Mouse (Mus musculus) liver, adult 2 months (tissue): ENCODE measurements around the gene Itgb1. TPM values are rescaled to one million over a fixed set of nuclear protein-coding genes. Genes with fewer than 3 reads are reported as not detected.
A peak's percentile ranks its signal among the peaks of the same experiment; 100 is the strongest.

Experiments
- DNase-seq: peaks from one replicate; pipeline ENCODE4 v3.0.0-alpha.2; 2011; ENCODE audit warnings: low read depth, low spot score; ENCODE audit errors: extremely low read depth
- H3K27ac ChIP-seq: fragments of 200-500 bp; replicated peaks from 2 replicates; pipeline ENCODE4 v1.5.1; 2012; ENCODE audit warnings: low read depth, mild to moderate bottlenecking, control low read depth, inconsistent platforms, low read length; ENCODE audit not compliant: insufficient read depth
- H3K27me3 ChIP-seq: fragments of 200-500 bp; 2 replicates; pipeline ENCODE4 v1.6.1; 2012; ENCODE audit warnings: mild to moderate bottlenecking, moderate library complexity, low read length, inconsistent platforms; ENCODE audit not compliant: control insufficient read depth, insufficient read depth
- H3K36me3 ChIP-seq: fragments of 200-500 bp; 2 replicates; pipeline ENCODE4 v1.6.1; 2012; ENCODE audit warnings: low read length, inconsistent platforms; ENCODE audit not compliant: control insufficient read depth, insufficient read depth
- H3K4me1 ChIP-seq: fragments of 200-500 bp; 2 replicates; pipeline ENCODE4 v1.6.1; 2011; ENCODE audit warnings: low read length; ENCODE audit not compliant: control insufficient read depth, insufficient read depth
- H3K4me3 ChIP-seq: fragments of 200-500 bp; 2 replicates; pipeline ENCODE4 v1.5.1; 2011; ENCODE audit warnings: low read depth, mild to moderate bottlenecking, control low read depth, low read length, moderate library complexity; ENCODE audit not compliant: insufficient read depth
- H3K79me2 ChIP-seq: fragments of 200-500 bp; 2 replicates; pipeline ENCODE4 v1.6.1; 2012; ENCODE audit warnings: inconsistent platforms, mild to moderate bottlenecking, low read length, moderate library complexity; ENCODE audit not compliant: control insufficient read depth, insufficient read depth
- H3K9ac ChIP-seq: fragments of 200-500 bp; 2 replicates; pipeline ENCODE4 v1.6.1; 2012; ENCODE audit warnings: low read depth, mild to moderate bottlenecking, control low read depth, inconsistent platforms, low read length
- CTCF ChIP-seq: fragments of 200-500 bp; IDR thresholded peaks from 2 replicates; pipeline ENCODE4 v1.5.1; 2011; ENCODE audit warnings: low read depth, low read length, control low read depth
- POLR2A ChIP-seq: fragments of 200-500 bp; IDR thresholded peaks from 2 replicates; pipeline ENCODE4 v1.6.1; 2011; ENCODE audit warnings: low read length, control low read depth; ENCODE audit not compliant: insufficient read depth; ENCODE audit errors: extremely low read depth
- WGBS: fragments of 180-500 bp; shearing (Covaris S2); methylation state at CpG from one replicate; pipeline ENCODE4 v1.1.7; 2018; 5-methylcytosine and 5-hydroxymethylcytosine counted together
- polyA plus RNA-seq: library from polyadenylated mRNA; depleted of rRNA; stranded (reverse); fragments of >200 nt; gene quantifications from 2 replicates; pipeline ENCODE4 v1.2.3, GENCODE M21; 2012; rRNA removed
- total RNA-seq: library from RNA; depleted of rRNA; stranded (reverse); fragments of >200 nt; gene quantifications from 2 replicates; pipeline ENCODE4 v1.2.3, GENCODE M21; 2014; rRNA removed

Itgb1 gene
- total RNA-seq (109 and 119 TPM in 2 replicates), polyA plus RNA-seq (23.5 and 24.8 TPM in 2 replicates)

DNA sequence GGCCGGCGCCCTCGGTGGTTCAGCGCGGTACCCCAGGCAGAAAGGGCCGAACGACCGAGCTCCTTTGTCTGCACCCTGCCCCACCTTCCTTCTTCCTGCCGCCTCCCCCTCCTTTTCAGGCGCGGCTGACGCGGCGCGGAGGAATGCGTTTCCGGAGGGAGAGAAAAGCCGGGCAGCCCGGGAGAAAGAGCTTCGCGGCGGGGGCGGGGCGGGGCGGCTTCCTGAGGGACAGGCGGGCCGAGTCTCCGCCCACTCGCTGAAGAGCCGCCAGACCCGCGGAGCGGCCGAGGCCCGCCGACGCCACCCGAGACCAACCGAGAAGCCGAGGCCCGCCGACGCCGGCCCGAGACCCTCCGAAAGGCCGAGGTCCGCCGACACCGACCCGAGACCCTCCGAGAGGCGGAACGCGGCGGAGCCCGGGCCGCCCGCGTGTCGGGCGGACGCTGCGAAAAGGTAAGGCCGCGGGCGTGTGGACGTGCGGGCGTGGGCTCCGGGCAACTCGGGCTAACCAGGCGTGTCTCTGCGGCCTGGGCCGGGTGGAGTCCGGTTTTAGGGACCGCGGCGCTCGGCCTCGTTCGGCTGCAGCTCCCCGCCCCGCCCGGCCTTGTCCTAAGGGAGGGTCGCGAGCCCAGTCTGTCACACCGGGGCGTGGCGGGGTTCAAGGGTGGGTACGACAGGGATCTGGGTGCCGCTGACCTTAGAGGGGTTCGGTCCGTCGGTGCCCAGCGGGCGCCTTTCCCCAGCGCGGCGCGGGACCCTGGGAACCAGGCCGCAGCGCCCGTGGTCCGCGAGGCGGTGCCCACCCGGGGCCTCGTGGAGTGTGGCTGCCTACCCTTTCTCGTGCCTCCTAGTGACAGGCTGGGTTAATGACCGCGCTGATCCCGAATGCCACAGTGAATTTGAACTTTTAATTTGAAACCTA lies at the start of gene Itgb1:
Gene Itgb1 (plus strand): TSS at position 148 of the 922 bp plus-strand sequence.
- H3K4me1 ChIP-seq = peaks cover 9% of the 10 kb centered on the region
- H3K79me2 ChIP-seq = peaks cover 17% of the 10 kb centered on the region; the same call in 1 of the 2 replicates
- H3K4me3 ChIP-seq = peak within 1 kb of the TSS; percentile 91
- WGBS = under 1% methylated on average over 110 of the region's 113 CpGs
- DNase-seq = peak; percentile 70
- 0 out of 2 replicates have a peak, but pooled peaks have one; percentile 30 for TF ChIP-seq CTCF
- peak; percentile 64 for TF ChIP-seq POLR2A
- H3K9ac ChIP-seq = peak within 1 kb of the TSS; percentile 97
- peak within 1 kb of the TSS; percentile 98 for H3K27ac ChIP-seq
- no peaks in the 10 kb centered on the region for H3K36me3 ChIP-seq
- H3K27me3 ChIP-seq = no peaks in the 10 kb centered on the region

DNA sequence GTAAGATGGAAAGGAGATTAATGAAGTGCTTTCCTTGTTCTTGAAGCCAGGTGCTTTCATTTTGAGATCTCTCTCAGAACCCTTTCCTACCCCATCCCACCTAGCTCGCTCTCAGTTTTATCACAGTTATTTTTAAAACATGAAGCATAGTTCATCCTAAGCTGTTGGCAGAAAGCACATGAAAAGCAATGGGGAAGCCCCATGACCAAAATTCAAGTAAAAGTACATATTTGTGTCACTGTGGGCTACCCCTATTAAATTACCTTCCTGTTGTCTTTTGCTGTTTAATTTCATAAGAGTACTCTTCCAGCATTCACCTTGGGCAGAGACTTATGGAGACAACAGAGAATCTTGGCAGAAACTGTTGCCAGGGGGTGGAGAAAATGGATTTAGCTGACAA lies 42.4 kb upstream of the Itgb1 start:
- no peak overlapping the region for H3K27ac ChIP-seq
- H3K36me3 ChIP-seq = no peaks in the 10 kb centered on the region

DNA sequence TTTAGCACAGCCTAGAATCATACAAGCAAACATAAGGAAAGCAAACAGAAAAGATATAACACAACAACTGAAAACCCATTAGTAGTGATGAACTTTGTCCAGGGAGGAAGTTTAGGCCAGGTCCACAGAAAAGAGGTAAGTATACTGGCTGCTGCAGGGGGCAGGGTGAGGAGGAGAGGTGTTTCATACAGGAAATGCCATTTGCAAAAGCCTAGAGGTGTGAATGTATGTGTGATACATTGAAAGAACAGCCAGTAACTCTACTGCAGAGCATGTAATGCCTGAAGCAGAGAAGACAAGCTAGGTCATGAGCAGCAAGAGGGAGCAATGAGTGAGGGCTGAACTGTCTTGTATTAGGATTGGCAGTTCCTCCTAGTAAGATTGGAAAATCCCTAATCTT lies 40.0 kb upstream of the Itgb1 start:
- H3K36me3 ChIP-seq = no peaks in the 10 kb centered on the region
- no peak overlapping the region for H3K4me3 ChIP-seq
- peaks cover 2% of the 10 kb centered on the region; the same call in 1 of the 2 replicates for H3K4me1 ChIP-seq
- H3K9ac ChIP-seq = no peak overlapping the region
- H3K27me3 ChIP-seq = no peaks in the 10 kb centered on the region
- H3K27ac ChIP-seq = no peak overlapping the region
- no peak for DNase-seq
- TF ChIP-seq CTCF (no peak), POLR2A (no peak)
- no peaks in the 10 kb centered on the region for H3K79me2 ChIP-seq

More for the DNA sequence above, 42.4 kb upstream of the Itgb1 start:
- Histone ChIP-seq H3K27me3 (no peaks in the 10 kb centered on the region), H3K9ac (no peak overlapping the region), H3K4me3 (no peak overlapping the region), H3K4me1 (0 out of 2 replicates have a peak, but pooled peaks cover 2% of the 10 kb centered on the region), H3K79me2 (no peaks in the 10 kb centered on the region)
- no peak for DNase-seq
- TF ChIP-seq CTCF (no peak), POLR2A (no peak)
- WGBS = 80% methylated on average over 1 of the region's 1 CpGs

DNA sequence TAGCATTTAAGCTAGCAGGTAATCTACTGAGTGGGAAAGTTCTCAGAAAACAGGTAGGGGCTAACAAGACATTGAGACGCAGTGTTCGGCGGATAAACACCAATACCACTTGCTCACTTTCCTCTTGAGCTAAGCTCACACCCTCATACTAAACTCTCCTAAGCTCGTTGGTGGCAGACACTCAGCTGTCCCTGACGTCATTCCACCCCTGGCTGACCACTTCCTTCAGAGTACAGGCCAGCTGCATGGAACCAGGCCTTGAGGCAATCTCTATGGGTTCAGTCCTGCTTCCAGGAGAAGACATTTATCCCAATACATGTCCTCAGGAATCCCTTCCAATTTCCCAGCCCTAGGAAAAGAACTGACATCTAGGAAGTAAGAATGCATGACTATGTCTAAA lies 39.0 kb upstream of the Itgb1 start:
- TF ChIP-seq CTCF (no peak), POLR2A (no peak)
- no peak for DNase-seq
- Histone ChIP-seq H3K27ac (no peak overlapping the region), H3K4me1 (peaks cover 2% of the 10 kb centered on the region; the same call in 1 of the 2 replicates), H3K9ac (no peak overlapping the region), H3K27me3 (no peaks in the 10 kb centered on the region), H3K4me3 (no peak overlapping the region), H3K79me2 (no peaks in the 10 kb centered on the region), H3K36me3 (no peaks in the 10 kb centered on the region)
- 84% methylated on average over 5 of the region's 5 CpGs for WGBS

DNA sequence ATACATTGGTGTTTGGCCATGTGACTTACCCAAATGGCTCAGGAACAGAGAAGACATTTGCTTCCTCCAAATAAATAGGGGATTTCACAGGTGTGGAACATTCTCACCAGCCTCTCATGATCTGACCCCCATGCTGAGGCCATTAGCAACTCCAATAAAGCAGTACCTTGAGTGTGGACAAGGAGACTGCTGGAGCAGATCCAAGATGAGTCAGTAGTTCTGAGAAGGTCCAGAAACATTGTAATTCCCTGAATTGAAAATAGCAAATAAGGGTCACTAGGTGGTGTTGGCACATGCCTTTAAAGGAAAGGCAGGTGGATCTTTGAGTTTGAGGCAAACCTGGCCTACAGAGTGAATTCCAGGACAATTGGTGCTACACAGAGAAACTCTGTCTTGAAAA lies 37.4 kb upstream of the Itgb1 start:
- Histone ChIP-seq H3K79me2 (no peaks in the 10 kb centered on the region), H3K4me1 (peaks cover 2% of the 10 kb centered on the region; the same call in 1 of the 2 replicates), H3K4me3 (no peak overlapping the region), H3K27me3 (no peaks in the 10 kb centered on the region), H3K27ac (no peak overlapping the region), H3K9ac (no peak overlapping the region), H3K36me3 (no peaks in the 10 kb centered on the region)
- TF ChIP-seq CTCF = no peak
- no peak for TF ChIP-seq POLR2A
- DNase-seq = no peak
